Mouse (Mus musculus): ENCODE results near the gene Aspscr1. TPM values are rescaled to one million over a fixed set of nuclear protein-coding genes. Genes with fewer than 3 reads are reported as not detected.

Gene Aspscr1
- polyA plus RNA-seq, 1 experiment from 2014 or later, result 144 TPM

DNA sequence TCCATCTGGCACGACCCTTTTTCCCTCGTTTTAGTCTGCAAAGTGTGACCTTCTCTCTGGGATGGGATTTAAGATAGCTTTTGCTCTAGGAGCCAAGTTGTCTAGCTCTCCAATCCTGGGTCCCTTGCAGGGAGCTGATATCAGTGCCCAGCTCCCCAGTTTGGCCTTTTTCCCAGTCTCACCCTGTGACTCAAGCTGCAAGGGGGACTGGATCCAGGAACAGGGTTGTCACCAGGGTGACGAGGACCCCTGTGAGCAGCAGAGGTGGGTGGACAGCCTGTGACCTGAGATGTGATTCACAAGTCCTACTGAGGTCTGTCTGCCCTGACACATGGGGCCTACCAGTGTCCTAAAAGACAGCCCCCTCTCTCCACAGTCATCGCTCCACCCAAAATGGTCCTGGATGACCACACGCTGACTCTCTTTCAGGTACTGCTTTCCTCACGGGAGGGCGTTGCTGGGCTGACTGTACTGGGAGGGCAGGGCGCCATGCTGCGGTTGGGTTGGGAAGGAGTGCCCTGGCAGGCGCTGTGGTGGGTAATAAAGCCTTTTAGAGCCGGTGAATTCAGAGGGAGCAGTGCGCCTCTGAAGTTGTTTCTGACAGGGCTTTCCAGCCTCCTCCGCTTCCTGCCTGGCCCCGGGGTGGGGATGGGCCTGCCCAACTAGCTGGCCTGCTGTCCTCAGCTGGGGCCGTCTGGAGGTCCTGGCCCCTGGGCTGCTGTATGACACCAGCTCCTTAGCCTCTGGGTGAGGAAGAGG lies 31.1 kb downstream of the Aspscr1 start:
- Histone ChIP-seq H3K4me2 (ENCODE audit: low read length) (no peak overlapping the region), H3K4me1 (ENCODE audit: control insufficient read depth, insufficient read depth, low read length) (peaks cover 19% of the 10 kb centered on the region), H3K4me3 (ENCODE audit: low read depth, low read length) (no peak overlapping the region), H3K9ac (ENCODE audit: low read depth, low read length) (peak overlapping the region; percentile 39), H3K9me3 (replicated peaks; ENCODE audit: control insufficient read depth, low read length, poor library complexity, severe bottlenecking) (no peaks in the 10 kb centered on the region), H3K27me3 (ENCODE audit: control insufficient read depth, insufficient read depth, low read depth, low read length) (no peaks in the 10 kb centered on the region), H3K27ac (ENCODE audit: low read length) (no peak overlapping the region), H3K36me3 (ENCODE audit: control insufficient read depth, insufficient read depth, low read length) (peaks cover 5% of the 10 kb centered on the region)
- no peak for ATAC-seq
- WGBS, result 37% methylated on average over 15 of the region's 15 CpGs

DNA sequence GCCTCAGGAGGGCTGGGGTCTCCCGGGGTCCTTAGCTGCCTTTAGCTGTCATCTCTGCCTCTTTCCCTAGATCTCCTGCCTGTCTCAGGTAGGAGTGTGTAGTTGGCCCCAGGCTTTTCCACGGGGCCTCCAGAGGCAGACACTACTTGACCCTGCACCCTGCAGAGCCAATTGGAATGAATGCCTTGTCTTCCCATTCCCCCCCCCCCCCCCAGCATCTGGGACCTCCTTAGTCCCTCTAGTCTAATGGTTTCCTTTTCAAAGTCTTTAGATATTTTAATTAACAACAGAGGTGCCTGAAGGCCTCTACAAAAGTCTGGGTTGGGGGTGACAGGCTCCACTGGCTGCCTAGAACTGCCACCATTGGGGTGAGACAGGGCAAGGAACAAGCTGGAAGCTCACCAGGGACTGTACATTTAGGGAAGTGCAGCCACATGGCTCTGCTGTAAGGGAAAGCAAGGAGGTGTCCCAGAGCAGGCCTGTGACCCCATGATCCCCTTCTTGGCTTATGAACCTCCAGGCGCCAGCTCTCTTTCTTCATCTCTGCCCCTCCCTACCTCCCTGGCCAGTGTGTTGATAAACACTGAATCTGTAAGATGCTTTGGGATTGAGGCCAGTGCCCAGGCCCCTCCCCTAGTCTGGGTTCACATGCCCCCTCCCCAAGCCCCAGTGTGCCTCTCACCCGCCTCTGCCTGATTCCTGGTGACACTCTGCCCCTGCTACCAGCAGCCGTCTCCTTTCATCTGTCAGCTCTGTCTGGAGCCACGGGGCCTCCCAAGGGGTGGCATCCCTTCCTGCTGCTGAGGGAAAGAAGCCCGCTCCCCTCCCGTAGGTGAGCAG lies 31.9 kb downstream of the Aspscr1 start:
- Histone ChIP-seq H3K27me3 (ENCODE audit: control insufficient read depth, insufficient read depth, low read depth, low read length) (no peaks in the 10 kb centered on the region), H3K27ac (ENCODE audit: low read length) (no peak overlapping the region), H3K4me3 (ENCODE audit: low read depth, low read length) (no peak overlapping the region), H3K4me2 (ENCODE audit: low read length) (no peak overlapping the region), H3K9me3 (replicated peaks; ENCODE audit: control insufficient read depth, low read length, poor library complexity, severe bottlenecking) (no peaks in the 10 kb centered on the region), H3K9ac (ENCODE audit: low read depth, low read length) (peak overlapping the region; percentile 39; the same call in 1 of the 2 replicates), H3K36me3 (ENCODE audit: control insufficient read depth, insufficient read depth, low read length) (peaks cover 10% of the 10 kb centered on the region), H3K4me1 (ENCODE audit: control insufficient read depth, insufficient read depth, low read length) (peaks cover 19% of the 10 kb centered on the region)
- ATAC-seq, result peak; percentile 31; the same call in 1 of the 2 replicates
- 16% methylated on average over 8 of the region's 8 CpGs for WGBS

DNA sequence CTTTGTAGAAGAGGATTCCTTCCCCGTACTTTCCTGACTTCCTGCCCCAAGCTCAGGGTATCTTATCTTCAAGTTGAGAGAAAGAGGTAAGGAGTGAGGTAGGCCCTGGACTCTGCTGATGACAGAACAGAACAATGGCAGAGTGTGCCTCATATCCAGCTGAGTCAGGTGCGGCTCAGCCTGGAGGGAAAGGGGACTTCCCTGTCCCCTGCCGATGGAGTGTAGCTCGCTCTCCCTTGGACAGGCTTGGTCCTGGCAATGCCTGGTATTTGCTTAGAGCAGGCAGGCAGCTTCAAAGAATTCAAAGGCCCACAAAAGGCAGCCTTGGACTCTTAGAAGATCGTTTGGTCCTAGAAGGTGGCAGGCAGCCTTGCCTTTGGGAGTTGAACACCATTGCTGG lies 33.3 kb downstream of the Aspscr1 start:
- H3K4me1 ChIP-seq (ENCODE audit: control insufficient read depth, insufficient read depth, low read length), result peaks cover 19% of the 10 kb centered on the region
- no peaks in the 10 kb centered on the region for H3K9me3 ChIP-seq (replicated peaks; ENCODE audit: control insufficient read depth, low read length, poor library complexity, severe bottlenecking)
- no peak overlapping the region for H3K4me2 ChIP-seq (ENCODE audit: low read length)
- no peaks in the 10 kb centered on the region for H3K27me3 ChIP-seq (ENCODE audit: control insufficient read depth, insufficient read depth, low read depth, low read length)
- H3K4me3 ChIP-seq (ENCODE audit: low read depth, low read length), result no peak overlapping the region
- no peak overlapping the region for H3K27ac ChIP-seq (ENCODE audit: low read length)
- H3K9ac ChIP-seq (ENCODE audit: low read depth, low read length), result no peak overlapping the region
- ATAC-seq, result no peak
- 64% methylated on average over 5 of the region's 5 CpGs for WGBS
- peaks cover 11% of the 10 kb centered on the region for H3K36me3 ChIP-seq (ENCODE audit: control insufficient read depth, insufficient read depth, low read length)

DNA sequence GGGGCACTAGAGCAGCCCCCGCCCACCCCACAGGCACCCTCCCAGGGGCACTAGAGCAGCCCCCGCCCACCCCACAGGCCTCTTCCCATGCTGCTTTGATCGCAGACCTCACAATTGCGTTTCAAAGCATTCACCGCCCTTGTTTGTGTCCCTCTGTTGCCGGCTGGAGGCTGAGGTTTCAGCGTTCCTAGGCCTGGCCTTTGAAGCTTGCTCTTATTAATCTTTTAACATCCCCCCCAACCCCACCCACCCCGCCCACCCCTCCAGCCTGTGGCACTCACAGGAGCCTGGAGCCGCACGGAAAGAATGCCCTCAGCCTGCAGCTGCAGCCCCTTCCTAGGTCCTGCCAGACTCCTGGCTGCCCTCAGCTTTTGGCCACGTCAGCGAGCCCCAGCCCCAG lies 34.5 kb downstream of the Aspscr1 start:
- no peak overlapping the region for H3K4me3 ChIP-seq (ENCODE audit: low read depth, low read length)
- no peak overlapping the region for H3K9ac ChIP-seq (ENCODE audit: low read depth, low read length)
- ATAC-seq, result no peak
- no peaks in the 10 kb centered on the region for H3K27me3 ChIP-seq (ENCODE audit: control insufficient read depth, insufficient read depth, low read depth, low read length)
- no peaks in the 10 kb centered on the region for H3K9me3 ChIP-seq (replicated peaks; ENCODE audit: control insufficient read depth, low read length, poor library complexity, severe bottlenecking)
- no peak overlapping the region for H3K4me2 ChIP-seq (ENCODE audit: low read length)
- 10% methylated on average over 11 of the region's 12 CpGs for WGBS
- H3K36me3 ChIP-seq (ENCODE audit: control insufficient read depth, insufficient read depth, low read length), result peaks cover 8% of the 10 kb centered on the region
- H3K27ac ChIP-seq (ENCODE audit: low read length), result no peak overlapping the region
- peaks cover 19% of the 10 kb centered on the region for H3K4me1 ChIP-seq (ENCODE audit: control insufficient read depth, insufficient read depth, low read length)

DNA sequence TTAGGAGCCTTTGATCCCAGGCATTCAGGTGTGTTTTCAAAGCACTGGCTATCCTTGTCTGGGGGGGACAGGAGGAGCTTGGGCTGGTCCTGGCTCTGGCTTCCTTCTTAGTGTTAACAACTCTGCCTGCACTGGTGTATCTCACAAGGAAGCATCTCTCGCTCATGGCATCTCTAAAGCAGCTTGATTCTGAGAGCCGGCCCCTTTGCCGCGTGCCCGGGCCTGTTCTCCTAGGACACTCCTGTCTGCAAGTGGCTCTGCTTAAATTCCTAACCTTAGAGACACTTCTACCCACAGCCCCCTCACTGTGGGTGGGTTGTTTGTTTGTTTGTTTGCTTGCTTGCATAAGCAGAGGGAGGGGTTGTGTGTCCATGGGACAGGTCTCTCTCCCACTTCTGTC lies 35.2 kb downstream of the Aspscr1 start:
- WGBS, result 29% methylated on average over 5 of the region's 5 CpGs
- Histone ChIP-seq H3K36me3 (ENCODE audit: control insufficient read depth, insufficient read depth, low read length) (peaks cover 8% of the 10 kb centered on the region), H3K9ac (ENCODE audit: low read depth, low read length) (no peak overlapping the region), H3K4me1 (ENCODE audit: control insufficient read depth, insufficient read depth, low read length) (peaks cover 26% of the 10 kb centered on the region), H3K27me3 (ENCODE audit: control insufficient read depth, insufficient read depth, low read depth, low read length) (no peaks in the 10 kb centered on the region), H3K27ac (ENCODE audit: low read length) (no peak overlapping the region), H3K4me2 (ENCODE audit: low read length) (no peak overlapping the region), H3K9me3 (replicated peaks; ENCODE audit: control insufficient read depth, low read length, poor library complexity, severe bottlenecking) (no peaks in the 10 kb centered on the region), H3K4me3 (ENCODE audit: low read depth, low read length) (no peak overlapping the region)
- ATAC-seq, result no peak

DNA sequence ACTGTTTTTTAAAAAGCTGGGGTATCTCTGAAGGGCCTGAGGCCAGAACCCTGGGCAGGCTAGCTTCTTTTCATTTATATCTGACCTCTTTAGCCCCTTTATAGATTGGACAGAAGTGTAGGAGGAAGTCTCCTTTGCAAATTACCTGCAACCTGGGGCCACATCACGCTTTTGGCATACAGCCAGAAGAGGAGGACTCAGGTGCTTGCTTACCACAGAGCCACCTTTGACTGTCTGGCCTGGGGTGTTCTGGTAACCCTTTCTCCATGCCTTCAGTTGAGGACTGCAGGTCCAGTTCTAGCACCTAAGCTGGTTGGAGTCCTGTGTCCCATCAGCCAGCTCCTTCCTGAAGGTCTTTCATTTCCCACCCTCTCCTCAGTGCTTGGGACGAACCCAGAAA lies 36.8 kb downstream of the Aspscr1 start:
- 93% methylated on average over 2 of the region's 2 CpGs for WGBS
- H3K4me2 ChIP-seq (ENCODE audit: low read length), result no peak overlapping the region

DNA sequence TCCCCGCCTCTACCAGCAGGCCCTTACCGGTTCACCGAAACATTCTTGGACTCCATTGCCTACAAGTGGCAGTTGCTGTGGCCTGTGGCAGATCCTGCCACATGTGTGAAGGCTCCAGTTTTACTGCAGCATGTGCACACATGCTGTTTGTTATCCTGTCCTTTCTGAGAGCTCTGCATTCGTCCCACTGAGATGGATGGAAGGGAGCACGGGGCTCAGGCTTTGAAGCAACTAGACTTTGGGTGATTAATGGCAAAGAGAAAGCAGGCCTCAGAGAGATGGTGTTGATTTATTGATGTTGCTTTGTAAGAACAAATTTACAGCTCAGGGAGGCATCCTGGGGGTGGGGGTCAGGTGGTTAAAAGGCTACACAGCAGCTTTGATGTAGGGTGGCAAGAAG lies 37.9 kb downstream of the Aspscr1 start:
- Histone ChIP-seq H3K4me1 (ENCODE audit: control insufficient read depth, insufficient read depth, low read length) (peaks cover 20% of the 10 kb centered on the region), H3K9me3 (replicated peaks; ENCODE audit: control insufficient read depth, low read length, poor library complexity, severe bottlenecking) (no peaks in the 10 kb centered on the region), H3K36me3 (ENCODE audit: control insufficient read depth, insufficient read depth, low read length) (peaks cover 8% of the 10 kb centered on the region), H3K4me3 (ENCODE audit: low read depth, low read length) (no peak overlapping the region), H3K9ac (ENCODE audit: low read depth, low read length) (no peak overlapping the region), H3K27me3 (ENCODE audit: control insufficient read depth, insufficient read depth, low read depth, low read length) (no peaks in the 10 kb centered on the region), H3K27ac (ENCODE audit: low read length) (no peak overlapping the region), H3K4me2 (ENCODE audit: low read length) (no peak overlapping the region)
- no peak for ATAC-seq
- WGBS, result 76% methylated on average over 5 of the region's 5 CpGs

More for the DNA sequence above, 36.8 kb downstream of the Aspscr1 start:
- Histone ChIP-seq H3K27me3 (ENCODE audit: control insufficient read depth, insufficient read depth, low read depth, low read length) (no peaks in the 10 kb centered on the region), H3K4me1 (ENCODE audit: control insufficient read depth, insufficient read depth, low read length) (peaks cover 23% of the 10 kb centered on the region), H3K27ac (ENCODE audit: low read length) (no peak overlapping the region), H3K9ac (ENCODE audit: low read depth, low read length) (no peak overlapping the region), H3K9me3 (replicated peaks; ENCODE audit: control insufficient read depth, low read length, poor library complexity, severe bottlenecking) (no peaks in the 10 kb centered on the region), H3K4me3 (ENCODE audit: low read depth, low read length) (no peak overlapping the region), H3K36me3 (ENCODE audit: control insufficient read depth, insufficient read depth, low read length) (peaks cover 8% of the 10 kb centered on the region)
- ATAC-seq, result no peak

DNA sequence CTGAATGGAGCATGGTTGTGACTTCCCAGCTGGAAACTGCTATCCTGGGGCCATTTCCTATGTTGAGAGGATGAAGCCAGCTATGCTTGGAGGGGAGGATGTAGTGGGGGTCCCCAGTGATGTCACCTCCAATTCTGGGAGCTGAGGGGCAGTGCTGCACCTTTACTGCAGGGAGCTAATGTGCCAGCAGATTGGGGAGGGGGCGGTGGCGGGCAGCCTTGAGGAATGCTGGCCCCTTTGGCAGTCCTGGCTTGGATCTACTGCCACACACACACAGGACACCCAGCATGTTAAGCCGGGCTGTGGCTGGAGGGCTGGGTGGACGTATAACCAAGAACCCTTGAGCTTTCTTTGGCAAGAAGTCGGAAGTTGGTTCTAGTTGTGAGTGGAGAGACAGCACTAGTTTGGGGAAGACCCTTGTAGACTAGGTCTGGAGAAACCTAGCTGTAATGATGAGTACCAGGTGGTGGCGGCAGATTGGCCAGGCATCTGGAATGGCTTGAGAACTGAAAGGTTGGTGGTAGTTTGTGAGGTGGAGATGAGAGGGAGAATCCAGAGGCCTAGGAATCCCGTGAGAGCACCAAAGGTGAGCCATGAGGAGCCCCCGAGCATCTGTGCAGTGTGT lies 39.3 kb downstream of the Aspscr1 start:
- peaks cover 17% of the 10 kb centered on the region for H3K4me1 ChIP-seq (ENCODE audit: control insufficient read depth, insufficient read depth, low read length)
- peak overlapping the region; percentile 100 for H3K4me2 ChIP-seq (ENCODE audit: low read length)
- no peaks in the 10 kb centered on the region for H3K27me3 ChIP-seq (ENCODE audit: control insufficient read depth, insufficient read depth, low read depth, low read length)
- H3K9me3 ChIP-seq (replicated peaks; ENCODE audit: control insufficient read depth, low read length, poor library complexity, severe bottlenecking), result no peaks in the 10 kb centered on the region
- no peak overlapping the region for H3K27ac ChIP-seq (ENCODE audit: low read length)
- H3K36me3 ChIP-seq (ENCODE audit: control insufficient read depth, insufficient read depth, low read length), result peaks cover 8% of the 10 kb centered on the region
- no peak overlapping the region for H3K9ac ChIP-seq (ENCODE audit: low read depth, low read length)
- no peak overlapping the region for H3K4me3 ChIP-seq (ENCODE audit: low read depth, low read length)
- no peak for ATAC-seq
- WGBS, result 66% methylated on average over 8 of the region's 8 CpGs

Measured in midbrain, embryonic 16.5 days (tissue).